Mouse (Mus musculus): ENCODE results near the gene B3gat1.

The B3gat1 gene

DNA sequence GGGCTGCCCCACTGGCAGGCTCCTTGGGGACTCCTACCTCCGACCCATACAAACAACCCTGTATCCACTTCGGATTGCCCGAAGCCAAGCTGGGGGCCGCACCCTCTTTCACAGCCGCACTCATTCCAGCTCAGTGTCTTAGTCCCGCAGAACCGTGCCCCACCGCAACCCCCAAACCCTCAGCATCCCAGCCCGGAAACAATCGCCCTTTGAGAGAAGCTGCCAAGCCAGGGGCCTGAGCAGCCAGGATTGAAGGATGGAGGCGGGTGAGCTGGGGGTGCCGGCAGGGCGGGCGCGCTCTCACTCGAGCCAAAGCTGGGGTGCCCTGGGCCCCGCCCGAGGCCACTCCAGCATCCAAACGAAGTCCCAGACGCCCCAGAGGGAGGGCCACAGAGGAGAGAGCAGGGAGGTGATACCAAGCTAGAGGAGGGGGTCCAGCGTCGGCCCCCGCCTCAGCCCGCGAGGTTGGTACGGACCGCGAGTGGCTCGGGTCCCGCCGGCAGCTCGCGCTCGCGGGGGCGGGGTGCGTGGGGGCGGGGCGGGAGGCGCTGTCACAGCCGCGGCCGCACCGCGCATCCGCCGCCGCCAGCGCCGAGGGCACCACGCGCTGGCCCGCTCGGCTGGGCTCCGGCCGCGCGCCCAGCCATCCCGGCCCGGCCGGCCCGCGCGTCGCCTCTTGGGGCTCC is at the start of gene B3gat1:
TSS of gene B3gat1 (plus strand) at position 523 of the 686 bp plus-strand sequence.
- DNase-seq (ENCODE audit: low read depth in 2 of 2, low spot score in 2 of 2): no peak

DNA sequence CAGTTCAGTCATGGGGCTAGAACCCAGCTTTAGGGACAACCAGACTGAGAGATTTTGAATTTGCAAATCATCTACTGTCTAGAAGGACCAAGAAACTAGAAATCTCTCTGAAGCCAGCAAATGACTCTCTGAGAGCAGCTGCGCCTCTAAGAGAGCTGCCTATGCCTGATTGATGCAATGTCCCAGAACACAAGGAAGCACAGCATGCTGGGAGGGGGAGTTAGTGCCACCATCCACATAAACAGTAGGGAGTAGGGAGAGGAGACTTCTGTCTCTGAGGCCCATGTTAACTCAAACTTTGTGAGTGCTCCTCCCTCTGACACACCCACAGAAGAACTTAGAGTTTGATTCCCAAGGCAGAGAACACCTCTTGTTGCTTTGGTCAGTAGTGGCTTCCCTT is 44.4 kb upstream of the B3gat1 start:
- no peak for DNase-seq (ENCODE audit: low read depth in 2 of 2, low spot score in 2 of 2)

DNA sequence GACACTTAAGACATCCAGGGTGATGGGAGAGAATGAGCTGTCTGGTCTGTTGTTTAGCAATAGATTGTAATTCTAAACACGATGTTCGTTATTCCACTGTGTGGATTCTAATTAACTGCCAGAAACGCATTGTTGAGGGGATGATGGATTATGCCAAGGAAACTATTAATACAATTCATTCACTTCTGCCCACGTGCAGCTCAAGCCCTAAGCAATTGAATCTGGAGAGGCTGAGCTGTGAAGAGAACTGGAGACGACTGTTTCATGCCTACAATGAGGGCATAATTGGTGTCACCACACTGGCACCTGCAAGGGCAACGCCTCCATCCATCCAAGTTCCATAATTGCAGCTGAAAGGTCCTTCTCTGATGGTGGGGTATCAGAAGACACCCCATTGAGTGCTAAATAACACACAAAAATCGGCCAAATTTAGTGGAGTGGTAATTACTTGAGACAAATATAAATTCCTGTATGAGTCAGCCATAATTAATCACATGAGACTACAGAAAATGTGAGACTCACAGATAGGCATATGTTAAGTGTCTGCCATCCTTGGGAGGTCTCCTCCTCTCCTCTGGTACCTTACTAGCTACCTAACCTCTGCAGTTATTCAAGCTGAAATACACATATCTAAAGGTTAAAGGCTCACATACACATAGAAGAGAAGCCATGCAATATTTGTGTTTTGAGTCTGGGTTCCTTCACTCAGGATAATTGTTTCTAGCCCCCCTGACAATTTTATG is 43.4 kb upstream of the B3gat1 start:
- DNase-seq (ENCODE audit: low read depth in 2 of 2, low spot score in 2 of 2): no peak

DNA sequence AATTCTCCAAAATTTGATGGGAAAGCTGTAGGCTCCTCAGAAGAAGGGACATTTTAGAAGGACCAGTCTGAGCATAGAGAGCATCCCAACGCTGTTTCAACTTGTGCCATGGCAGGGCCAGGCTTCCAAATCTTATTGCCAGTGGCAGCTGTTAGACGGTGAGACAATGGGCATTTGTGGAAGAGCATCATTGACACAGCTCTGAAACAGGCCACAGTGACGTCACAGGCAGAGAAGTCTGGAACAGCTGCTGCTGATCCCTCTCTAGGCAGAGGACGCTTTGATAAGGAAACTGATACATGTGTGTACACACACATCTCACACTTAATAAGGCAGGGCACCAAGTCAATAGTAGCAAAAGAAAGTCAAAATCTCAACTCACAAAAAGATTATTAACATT is 40.9 kb upstream of the B3gat1 start:
- DNase-seq (ENCODE audit: low read depth in 2 of 2, low spot score in 2 of 2): no peak

DNA sequence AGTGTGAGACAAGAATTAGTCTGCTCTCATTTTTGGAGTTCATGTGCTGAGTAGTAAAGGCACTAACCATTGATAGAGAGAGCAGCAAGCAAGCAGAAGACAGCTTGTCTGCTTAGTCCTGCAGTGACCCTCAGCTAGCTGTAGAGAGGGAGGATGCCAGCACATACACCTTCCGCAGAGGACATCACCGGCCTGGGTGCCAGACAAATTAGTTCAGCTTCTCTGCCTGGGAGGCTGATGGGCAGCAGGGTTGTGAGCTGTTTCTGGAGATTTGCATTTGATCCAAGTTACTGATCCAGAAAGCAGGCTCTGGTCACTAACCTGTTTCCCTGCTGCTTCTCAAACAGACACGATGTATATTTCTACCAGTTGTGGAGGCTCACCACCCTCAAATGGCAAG is 38.9 kb upstream of the B3gat1 start:
- DNase-seq (ENCODE audit: low read depth in 2 of 2, low spot score in 2 of 2): no peak

DNA sequence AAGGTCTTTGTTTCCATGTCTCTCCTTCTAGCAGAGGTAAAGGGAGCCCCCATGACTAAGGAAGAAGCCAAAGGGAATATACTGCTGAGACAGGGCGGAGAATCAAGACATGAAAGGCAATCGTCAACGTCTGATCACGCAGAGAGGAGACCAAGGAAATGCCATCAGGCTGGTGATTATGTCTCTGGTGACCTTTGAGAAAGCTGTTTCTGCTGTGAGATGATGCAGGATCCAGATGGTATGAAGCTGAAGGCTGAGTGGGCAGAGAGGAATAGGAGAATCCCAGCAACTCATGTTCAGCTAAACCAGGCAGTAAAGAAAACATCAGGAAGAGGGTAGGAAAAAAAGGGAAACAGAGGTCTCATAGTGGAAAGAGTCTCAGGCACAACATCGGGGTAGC is 38.4 kb upstream of the B3gat1 start:
- no peak for DNase-seq (ENCODE audit: low read depth in 2 of 2, low spot score in 2 of 2)

DNA sequence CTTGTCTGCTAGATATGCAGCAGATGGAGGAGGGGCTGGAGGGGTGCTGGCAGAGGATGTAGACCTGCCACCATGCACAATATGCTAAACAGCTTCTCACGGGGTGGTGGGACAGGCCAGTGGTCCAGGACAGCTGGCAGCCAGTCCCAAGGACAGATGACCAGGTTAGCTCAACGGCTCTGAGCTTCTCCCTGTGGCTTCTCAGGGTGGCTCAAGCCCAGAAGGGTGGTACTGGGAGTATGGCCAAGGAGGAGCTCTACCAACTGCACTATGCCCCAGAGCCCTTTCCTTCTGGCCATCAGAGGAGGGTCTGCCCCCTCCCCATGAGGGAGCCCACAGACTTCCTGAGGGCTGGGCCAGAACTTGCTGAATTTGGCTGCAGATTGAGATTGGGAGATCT is 35.2 kb upstream of the B3gat1 start:
- DNase-seq (ENCODE audit: low read depth in 2 of 2, low spot score in 2 of 2): no peak

DNA sequence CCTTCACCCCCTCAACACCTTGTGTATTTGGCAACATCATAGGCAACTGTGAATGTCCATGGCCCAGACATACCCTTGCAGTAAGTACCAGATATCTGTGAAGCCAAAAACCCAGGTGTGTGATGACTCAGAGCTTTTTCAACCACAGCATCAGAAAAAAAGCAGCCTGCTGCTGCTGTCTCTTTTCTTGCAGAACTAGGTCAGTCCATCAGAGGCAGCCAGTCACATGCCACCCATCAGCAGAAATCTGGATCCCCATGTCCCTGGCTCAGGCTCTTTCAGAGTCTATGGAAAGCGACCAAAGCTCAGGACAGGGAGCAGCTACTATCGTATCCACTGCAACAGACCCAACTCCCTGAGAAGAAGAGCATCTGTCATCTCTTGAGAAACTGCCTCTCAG is 33.2 kb upstream of the B3gat1 start:
- no peak for DNase-seq (ENCODE audit: low read depth in 2 of 2, low spot score in 2 of 2)

DNA sequence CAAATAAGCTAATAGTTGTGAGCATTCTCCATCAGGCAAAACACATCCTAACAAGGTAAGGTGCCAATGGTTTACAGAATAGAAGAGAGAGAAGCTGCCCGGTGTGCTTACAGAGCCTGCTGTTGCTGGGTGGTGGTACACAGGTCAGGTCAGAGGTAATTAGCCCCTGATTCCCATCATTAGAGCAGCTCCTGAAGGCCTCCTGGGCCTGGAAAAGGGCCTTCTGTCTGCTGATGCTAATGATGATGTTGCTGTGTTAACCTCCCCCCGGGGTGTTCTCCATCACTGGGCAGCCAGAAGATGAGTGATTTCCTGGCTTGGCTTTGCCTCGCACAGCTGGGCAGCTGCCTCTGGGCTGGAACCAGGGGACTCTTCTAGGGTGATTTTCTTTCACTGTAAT is 15.1 kb upstream of the B3gat1 start:
- no peak for DNase-seq (ENCODE audit: low read depth in 2 of 2, low spot score in 2 of 2)

DNA sequence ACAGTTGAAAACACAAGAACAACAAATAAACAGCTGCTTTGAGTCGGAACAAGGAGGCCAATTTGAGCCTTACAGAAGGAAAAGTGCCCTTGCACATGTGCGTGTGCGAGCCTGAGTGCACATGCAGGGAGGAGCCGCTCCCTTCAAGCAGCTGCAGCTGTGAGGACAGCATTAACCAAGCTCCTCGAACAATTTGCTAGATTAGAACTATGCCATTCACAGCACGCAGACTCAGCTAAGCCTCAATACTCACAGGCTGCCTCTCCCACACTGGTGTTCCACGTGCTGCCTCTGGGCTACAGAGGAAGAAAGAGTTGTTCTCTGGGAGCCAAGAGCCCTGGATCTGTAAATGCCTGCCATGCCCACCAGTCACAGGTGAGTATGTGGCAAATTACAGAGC is 11.8 kb upstream of the B3gat1 start:
- no peak for DNase-seq (ENCODE audit: low read depth in 2 of 2, low spot score in 2 of 2)

DNA sequence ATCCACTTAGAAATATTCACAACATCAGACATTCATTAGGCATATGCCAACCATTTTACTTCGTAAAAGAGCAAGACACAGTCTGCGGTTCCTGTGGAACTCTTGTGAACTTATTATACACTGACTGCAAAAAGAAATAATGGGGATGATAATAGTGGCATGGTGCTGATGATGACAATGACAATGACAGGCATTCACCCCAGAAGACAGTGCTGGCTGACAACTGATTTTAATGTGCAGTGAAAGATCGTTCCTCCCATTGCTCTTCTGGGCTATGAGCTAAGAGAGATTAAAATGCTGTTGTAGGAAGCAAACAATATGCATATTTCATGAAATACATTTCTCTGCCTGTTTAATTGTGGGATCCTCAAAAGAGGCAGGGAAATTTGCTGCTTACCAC is 7.8 kb upstream of the B3gat1 start:
- DNase-seq (ENCODE audit: low read depth in 2 of 2, low spot score in 2 of 2): no peak

DNA sequence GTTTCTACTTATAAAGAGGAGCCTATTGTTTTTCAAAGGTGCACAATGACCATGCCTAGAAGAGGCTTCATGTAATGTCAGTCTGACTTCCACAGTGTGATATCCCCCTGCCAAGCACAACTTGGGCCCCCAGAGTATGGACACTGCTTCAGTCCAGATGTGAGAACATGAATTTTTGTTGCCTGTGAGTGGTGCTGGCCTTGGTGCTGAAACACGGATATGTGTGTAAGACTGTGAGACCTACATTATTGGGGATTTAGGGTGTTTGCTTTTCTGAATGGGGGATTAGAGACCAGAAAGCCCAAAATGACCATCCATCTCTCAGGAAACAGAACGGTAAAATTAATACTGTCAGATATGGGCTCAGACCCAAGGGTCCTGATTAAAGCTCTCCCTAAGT is 6.1 kb upstream of the B3gat1 start:
- no peak for DNase-seq (ENCODE audit: low read depth in 2 of 2, low spot score in 2 of 2)

DNA sequence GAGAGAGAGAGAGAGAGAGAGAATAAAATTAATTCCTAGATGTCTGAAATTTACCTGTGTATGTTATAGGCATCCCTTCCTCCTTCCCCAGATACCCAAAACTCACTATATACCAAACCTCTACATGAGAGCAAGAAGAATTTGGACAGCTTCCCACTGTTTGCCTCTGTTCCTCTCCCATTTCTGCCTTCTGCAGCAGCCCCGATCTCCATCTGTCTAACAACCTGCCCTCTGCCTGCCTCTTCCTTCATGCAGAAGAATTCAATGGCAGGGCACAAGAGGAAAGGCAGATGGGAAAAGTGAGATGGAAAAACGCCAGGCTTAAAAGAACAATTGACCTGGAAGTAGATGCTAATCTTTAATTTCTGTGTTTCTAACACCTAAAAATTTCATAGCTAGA is 5.0 kb upstream of the B3gat1 start:
- no peak for DNase-seq (ENCODE audit: low read depth in 2 of 2, low spot score in 2 of 2)

DNA sequence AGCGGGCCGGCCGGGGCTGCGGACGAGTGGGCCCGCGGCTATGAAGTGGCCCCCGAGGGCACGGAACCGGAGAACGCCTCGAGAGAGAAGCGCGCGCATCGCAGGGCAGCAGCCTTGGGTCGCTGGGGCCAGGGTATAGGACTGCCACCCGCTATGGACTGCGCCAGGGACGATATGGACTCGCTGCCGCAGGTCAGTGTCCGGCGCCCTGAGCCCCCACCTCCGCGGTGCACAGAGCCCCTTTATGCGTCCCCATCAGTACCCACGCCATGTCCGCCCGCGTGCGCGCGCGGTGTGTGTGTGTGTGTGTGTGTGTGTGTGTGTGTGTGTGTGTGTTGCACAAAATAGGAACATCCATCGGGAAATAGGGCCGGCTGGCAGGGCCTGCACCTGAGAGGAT is 458 bp downstream of the B3gat1 start:
- DNase-seq (ENCODE audit: low read depth in 2 of 2, low spot score in 2 of 2): no peak

DNA sequence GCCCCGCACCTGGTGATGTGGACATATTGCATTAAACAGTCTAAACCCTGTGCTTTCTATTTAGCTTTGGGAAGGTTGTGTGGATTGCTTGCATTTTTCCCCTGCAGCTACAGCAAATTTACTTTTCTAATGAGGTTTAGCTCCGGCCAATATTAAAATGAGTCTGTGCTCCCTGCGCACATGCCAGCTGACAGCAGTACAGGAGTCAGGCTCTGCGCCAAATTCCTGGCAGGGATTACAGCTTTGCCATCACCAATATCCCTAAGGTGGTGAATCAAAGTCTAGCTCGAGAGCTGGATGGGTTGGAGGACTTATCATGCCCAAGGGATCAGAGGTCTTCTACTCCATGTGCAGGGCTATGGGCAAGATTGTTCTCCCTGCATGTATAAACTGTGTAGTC is 3.6 kb downstream of the B3gat1 start:
- no peak for DNase-seq (ENCODE audit: low read depth in 2 of 2, low spot score in 2 of 2)

DNA sequence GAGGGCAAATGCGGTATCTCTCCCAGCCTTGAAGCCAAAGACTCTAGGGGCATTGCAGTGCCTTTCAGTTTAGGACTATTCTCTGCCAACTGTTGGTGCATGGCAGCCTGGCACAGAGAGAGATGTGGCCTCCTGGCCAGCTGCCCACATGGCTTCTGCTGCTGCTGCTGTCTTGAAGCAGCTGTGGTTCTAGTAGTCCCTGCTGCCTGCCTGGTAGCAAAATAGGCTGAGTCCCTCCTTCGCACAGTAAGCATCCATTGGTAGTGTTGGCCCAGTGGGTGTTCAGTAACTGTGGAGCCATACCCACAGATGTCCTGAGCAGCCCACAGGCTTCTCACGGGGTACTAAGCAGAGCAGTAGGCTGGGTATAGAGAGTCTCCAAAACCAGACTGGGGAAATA is 9.3 kb downstream of the B3gat1 start:
- DNase-seq (ENCODE audit: low read depth in 2 of 2, low spot score in 2 of 2): no peak

DNA sequence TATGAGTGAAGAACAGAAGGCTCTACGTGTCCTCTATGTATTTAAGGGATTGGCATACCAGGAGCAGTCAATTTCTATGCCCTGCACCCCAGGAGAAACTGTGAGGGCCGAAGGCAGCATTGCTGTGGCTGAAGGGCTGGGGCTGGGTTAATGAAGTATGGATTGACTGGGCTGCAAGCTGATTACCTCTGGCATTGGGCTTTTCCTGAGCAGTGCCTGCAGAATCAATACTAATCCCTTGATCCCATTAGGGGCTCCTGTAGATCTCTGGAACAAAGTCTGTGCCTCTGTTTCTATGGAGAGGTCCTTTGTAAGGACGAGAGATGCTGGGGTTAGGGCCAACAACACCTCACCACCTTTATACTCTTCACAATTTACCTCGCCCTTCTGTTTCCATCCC is 13.6 kb downstream of the B3gat1 start:
- DNase-seq (ENCODE audit: low read depth in 2 of 2, low spot score in 2 of 2): no peak

DNA sequence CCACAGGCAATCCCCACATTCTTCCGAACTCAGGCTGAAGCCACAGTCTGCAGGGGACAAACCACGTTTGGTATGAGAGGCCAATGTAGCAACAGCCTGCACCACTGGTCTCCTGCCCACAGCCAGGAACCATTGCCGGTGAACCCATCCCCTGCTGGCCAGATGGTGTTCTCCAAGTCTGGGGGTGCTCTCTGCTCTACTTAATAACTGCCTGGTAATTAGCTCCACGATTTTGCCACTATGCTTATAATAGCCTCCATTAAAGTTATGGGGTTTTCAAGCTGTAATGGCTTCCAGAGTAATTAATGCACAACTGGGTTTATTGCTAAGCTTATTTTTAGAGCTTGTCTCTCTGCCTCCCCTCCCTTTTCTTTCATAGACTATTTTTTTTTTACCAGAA is 15.4 kb downstream of the B3gat1 start:
- no peak for DNase-seq (ENCODE audit: low read depth in 2 of 2, low spot score in 2 of 2)

DNA sequence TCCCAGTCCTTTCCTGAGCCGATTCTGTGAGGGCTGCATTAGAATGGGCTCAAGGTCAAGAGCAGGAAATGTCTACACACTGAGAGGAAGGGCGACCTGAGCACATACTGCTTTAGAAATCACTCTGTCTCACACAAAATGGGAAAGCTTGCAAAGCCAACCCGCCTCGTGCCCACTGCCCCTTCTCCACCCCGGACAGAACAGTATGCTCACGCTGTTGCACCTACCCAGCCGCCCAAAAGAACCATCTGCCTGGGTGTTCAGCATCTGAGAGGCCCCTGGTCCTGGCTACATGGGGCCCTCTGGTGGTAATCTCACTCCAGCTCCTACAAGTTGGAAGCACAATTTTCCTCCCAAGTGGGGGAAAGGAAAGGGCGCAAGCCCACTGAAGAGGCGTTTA is 26.6 kb downstream of the B3gat1 start:
- no peak for DNase-seq (ENCODE audit: low read depth in 2 of 2, low spot score in 2 of 2)

DNA sequence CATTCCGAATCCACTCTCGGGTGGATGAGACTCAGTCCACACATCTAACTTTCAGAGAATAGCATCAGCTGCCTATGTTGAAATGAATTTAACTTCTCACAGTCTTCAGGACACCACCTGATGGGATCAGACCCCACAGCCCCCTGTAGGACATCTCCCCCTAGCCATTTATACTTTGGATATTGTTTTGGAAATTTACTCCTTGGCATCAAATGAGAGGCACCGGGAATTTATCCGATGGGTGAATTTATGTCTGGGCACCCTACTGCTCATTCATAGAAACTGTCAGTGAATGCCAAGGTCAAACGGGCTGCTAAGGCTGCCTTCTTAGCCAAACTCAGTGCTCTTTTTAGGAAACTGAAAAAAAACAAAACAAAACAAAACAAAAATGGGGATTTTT is 27.0 kb downstream of the B3gat1 start:
- no peak for DNase-seq (ENCODE audit: low read depth in 2 of 2, low spot score in 2 of 2)

DNA sequence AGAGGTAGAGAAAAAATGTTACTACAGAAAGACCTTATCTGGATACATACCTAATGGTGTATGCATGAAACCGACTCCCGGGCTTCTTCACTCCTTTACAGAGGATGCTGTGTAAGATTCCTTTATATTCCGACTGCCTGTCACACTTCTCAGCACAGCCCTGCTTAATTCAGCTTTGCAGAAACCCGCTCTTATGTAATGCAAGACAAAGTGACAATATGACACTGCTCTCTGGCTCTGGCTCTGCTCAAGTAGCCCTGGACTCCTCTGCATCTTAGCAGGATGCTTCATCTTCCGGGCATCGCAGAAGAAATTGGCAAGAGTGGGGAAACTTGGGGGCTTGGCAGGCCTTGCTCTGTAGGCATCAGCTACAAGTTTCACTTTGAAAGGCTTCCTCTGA is 28.9 kb downstream of the B3gat1 start:
- no peak for DNase-seq (ENCODE audit: low read depth in 2 of 2, low spot score in 2 of 2)

DNA sequence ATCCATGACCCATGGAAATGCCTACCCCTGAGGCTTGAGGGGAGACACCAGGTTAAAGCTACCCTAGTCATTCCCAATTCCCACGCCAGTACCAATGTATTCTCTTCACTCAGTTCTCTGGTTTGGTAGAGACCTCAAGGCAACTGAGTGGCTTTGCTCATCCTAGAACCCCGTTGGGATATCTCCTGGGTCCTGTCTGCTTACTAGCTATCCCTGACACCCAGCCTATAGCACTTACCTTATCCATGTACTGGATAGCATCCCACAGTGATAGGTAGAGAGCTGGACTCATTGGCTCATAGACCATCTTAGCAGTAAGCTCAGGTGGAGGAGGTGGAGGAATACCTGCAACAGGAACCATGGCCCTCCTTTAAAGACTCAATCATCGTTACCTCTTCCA is 34.7 kb downstream of the B3gat1 start:
- no peak for DNase-seq (ENCODE audit: low read depth in 2 of 2, low spot score in 2 of 2)

DNA sequence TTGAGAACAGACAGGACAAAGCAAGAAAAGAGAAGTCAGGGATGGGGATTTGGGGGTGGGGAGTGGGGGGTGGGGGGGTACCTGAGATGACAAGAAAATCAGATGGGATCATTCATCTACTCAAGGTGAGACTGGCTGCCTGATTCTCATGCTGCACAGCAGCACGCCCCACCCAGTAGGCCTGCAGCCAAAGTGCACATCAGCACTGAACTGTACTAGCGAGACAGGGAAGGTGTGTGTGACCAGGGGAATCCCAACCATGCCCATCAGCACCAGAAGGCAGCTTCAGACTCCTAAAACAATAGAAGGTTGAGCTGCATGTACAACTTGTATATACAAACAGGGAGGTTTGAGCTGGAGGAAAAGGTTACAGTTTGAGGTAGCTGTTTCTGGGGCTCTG is 42.2 kb downstream of the B3gat1 start:
- DNase-seq (ENCODE audit: low read depth in 2 of 2, low spot score in 2 of 2): no peak
